Mouse (Mus musculus) embryonic stem cell, embryonic (primary cell): ENCODE data around the gene Hspb1.

ENCODE experiments used
- CTCF ChIA-PET, 4 experiments: fragments of 300-600 bp in 2 of 4; fragments of 350-600 bp in 2 of 4; sonication (Branson Sonifier 250); formaldehyde crosslinking; loops; one replicate each; lab custom pipeline; 2022; ENCODE audit warnings: inconsistent platforms in 2 of 4; lab: Charles Lee
- POLR2A ChIA-PET, 4 experiments: fragments of 300-600 bp in 2 of 4; fragments of 350-600 bp in 2 of 4; sonication (Branson Sonifier 250); formaldehyde crosslinking; loops; one replicate each; lab custom pipeline; 2022; ENCODE audit warnings: antibody characterized with exemption in 4 of 4, inconsistent platforms in 1 of 4; lab: Charles Lee

Gene Hspb1

GRCm38 (mm10) chr5:135899833-135900232 lies 12.1 kb downstream of the Hspb1 start:
- ChIA-PET CTCF (interaction anchor here in 3 of 4 experiments (0.7 to 2.4 kb wide), 6 partner anchors 11 to 161 kb away, joined by 3 to 17 read pairs (median 6); no protein-coding TSS in a partner anchor), POLR2A (interaction anchor here in 3 of 4 experiments (0.5 to 39.6 kb wide), 11 partner anchors 5 to 892 kb away, joined by 3 to 1106 read pairs (median 11); partner anchors contain the start of genes Hspb1 (in 2 of the 3) and Ywhag (in 1 of the 3))

DNA sequence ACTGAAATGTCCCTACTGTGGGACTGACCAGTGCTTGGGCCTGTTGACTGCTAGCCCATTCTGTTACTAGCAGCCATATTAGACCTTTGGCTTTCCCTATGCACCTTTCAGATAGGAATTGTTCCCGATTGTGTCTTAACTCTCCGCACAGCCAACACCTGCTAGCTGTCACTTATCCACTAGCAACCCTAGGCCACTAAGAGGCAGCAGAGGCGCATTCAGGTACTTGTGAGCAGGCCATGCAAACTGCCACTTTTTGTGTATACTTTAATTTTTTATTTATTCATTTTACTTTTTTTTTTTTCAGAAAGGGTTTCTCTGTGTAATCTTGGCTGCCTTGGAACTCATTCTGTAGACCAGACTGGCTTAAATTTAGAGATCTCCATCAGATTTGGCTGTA lies 13.0 kb downstream of the Hspb1 start:
- ChIA-PET POLR2A (interaction anchor here (0.5 to 39.6 kb wide), 50 partner anchors 4 to 1218 kb away, joined by 3 to 1106 read pairs (median 4); partner anchors contain the start of genes Ywhag (in 4 of the 4), Hspb1 (in 3 of the 4), Mdh2 (in 1 of the 4) and Polr2j (in 1 of the 4)), CTCF (interaction anchor here (0.5 to 2.1 kb wide), 116 partner anchors 7 to 1040 kb away, joined by 3 to 42 read pairs (median 4); partner anchors contain the start of genes Hspb1 (in 2 of the 4), Mdh2 (in 2 of the 4), Styxl1 (in 2 of the 4) and Ywhag (in 2 of the 4))

GRCm38 (mm10) chr5:135901354-135902095 lies 13.8 kb downstream of the Hspb1 start:
- ChIA-PET POLR2A (interaction anchor here (0.5 to 39.6 kb wide), 50 partner anchors 3 to 1217 kb away, joined by 3 to 1106 read pairs (median 4); partner anchors contain the start of genes Ywhag (in 4 of the 4), Hspb1 (in 3 of the 4), Mdh2 (in 1 of the 4) and Polr2j (in 1 of the 4)), CTCF (interaction anchor here (0.5 to 2.1 kb wide), 123 partner anchors 8 to 791 kb away, joined by 3 to 42 read pairs (median 4); partner anchors contain the start of genes Hspb1 (in 2 of the 4), Mdh2 (in 2 of the 4), Styxl1 (in 2 of the 4) and Ywhag (in 2 of the 4))

DNA sequence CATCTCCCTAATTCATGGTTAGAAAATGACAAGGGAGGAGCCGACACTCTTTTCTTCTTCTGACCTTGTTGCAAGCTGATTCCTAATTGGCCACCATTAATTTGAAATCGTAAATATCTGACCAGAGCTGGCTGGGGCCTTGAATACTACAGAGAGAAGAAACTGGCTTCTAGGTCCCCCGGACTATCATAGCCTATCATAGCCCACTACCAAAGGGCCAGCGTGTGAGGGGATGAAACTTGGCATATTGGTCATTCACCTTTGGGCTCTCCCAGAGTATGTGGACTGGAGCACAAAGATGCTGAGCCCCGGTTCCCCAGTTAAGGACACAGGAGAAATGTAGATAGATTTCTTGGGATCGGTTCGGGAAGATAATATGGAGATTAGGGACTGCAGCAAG lies 15.3 kb downstream of the Hspb1 start:
- ChIA-PET CTCF (interaction anchor here (0.5 to 2.5 kb wide), 63 partner anchors 9 to 287 kb away, joined by 3 to 24 read pairs (median 4); partner anchors contain the start of genes Hspb1 (in 2 of the 4), Alkbh4 (in 1 of the 4), Dtx2 (in 1 of the 4) and Lrwd1 (in 1 of the 4)), POLR2A (interaction anchor here (0.6 to 39.6 kb wide), 62 partner anchors 2 to 498 kb away, joined by 3 to 1106 read pairs (median 5); partner anchors contain the start of genes Hspb1 (in 4 of the 4), Ywhag (in 3 of the 4), Mdh2 (in 2 of the 4) and Styxl1 (in 2 of the 4))

- CTCF ChIA-PET = interaction anchor here (0.5 to 2.5 kb wide), 67 partner anchors 9 to 1856 kb away, joined by 3 to 24 read pairs (median 4); partner anchors contain the start of genes Hspb1 (in 2 of the 4), Alkbh4 (in 1 of the 4), Dtx2 (in 1 of the 4) and Lrwd1 (in 1 of the 4)
- POLR2A ChIA-PET = interaction anchor here (0.6 to 39.6 kb wide), 64 partner anchors 1 to 499 kb away, joined by 3 to 1106 read pairs (median 5); partner anchors contain the start of genes Hspb1 (in 4 of the 4), Ywhag (in 3 of the 4), Mdh2 (in 2 of the 4) and Styxl1 (in 2 of the 4)
These were observed 15.9 kb downstream of the Hspb1 start for GRCm38 (mm10) chr5:135903551-135904151.

GRCm38 (mm10) chr5:135904259-135904658 lies 16.5 kb downstream of the Hspb1 start:
- POLR2A ChIA-PET = interaction anchor here (1.0 to 39.6 kb wide), 35 partner anchors 0 to 349 kb away, joined by 3 to 1106 read pairs (median 7); partner anchors contain the start of genes Hspb1 (in 3 of the 4), Ywhag (in 3 of the 4), Mdh2 (in 1 of the 4) and Styxl1 (in 1 of the 4)
- CTCF ChIA-PET = interaction anchor here (0.6 to 2.5 kb wide), 38 partner anchors 10 to 1856 kb away, joined by 3 to 24 read pairs (median 6); partner anchors contain the start of genes Hspb1 (in 2 of the 4) and Dtx2 (in 1 of the 4)

- ChIA-PET CTCF (interaction anchor here in 2 of 4 experiments (0.5 to 1.3 kb wide), 7 partner anchors 9 to 140 kb away, joined by 3 to 4 read pairs (median 3); no protein-coding TSS in a partner anchor), POLR2A (interaction anchor here (0.5 to 39.6 kb wide), 20 partner anchors 1 to 217 kb away, joined by 3 to 1106 read pairs (median 4); partner anchors contain the start of genes Hspb1 (in 2 of the 4), Mdh2 (in 1 of the 4) and Styxl1 (in 1 of the 4))
These were observed 17.9 kb downstream of the Hspb1 start for GRCm38 (mm10) chr5:135905320-135906225.

DNA sequence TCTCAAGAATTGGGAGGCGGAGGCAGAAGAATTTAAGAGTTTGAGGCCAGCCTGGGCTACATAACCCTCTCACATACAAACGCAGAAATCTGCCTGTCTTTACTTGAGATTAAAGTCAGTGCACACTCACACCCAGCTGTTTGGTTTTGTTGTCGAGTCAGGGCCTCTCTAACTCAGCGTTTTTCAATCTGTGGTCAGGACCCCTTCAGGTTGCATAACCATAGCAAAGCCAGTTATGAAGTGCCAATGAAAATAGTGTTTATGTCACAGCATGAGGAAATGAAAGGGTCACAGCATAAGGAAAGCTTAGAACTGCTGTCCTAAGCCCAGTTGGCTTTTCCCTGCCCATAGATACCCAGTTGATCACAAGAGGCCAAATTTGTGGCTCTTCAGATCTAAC lies 19.1 kb downstream of the Hspb1 start:
- ChIA-PET POLR2A (interaction anchor here in 3 of 4 experiments (0.6 to 39.6 kb wide), 17 partner anchors 2 to 129 kb away, joined by 3 to 1106 read pairs (median 4); partner anchors contain the start of genes Hspb1 (in 2 of the 3), Mdh2 (in 1 of the 3), Styxl1 (in 1 of the 3) and Ywhag (in 1 of the 3)), CTCF (interaction anchor here (0.6 to 1.5 kb wide), 5 partner anchors 8 to 28 kb away, joined by 3 to 14 read pairs (median 4); partner anchors contain the start of gene Ywhag (in 1 of the 4))

DNA sequence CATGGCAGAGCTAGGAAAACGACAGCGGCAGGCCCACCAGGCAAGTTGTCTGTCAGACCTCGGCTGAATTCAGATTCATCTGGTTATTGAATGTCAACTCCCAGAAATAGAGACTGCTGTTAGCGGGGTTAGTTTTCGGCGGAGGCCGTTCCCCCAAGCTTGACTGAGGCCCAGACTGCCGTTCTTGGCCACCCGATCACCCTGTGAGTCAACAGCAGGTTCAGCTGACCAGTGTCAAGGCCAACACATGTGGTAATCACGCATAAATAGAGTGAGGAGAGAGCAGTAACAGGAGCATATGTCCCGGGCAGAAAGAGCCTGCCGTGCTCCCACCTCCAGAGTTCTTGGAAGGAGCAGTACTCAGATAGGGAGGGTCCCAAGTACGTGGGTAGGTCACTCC lies 19.5 kb downstream of the Hspb1 start:
- POLR2A ChIA-PET = interaction anchor here in 3 of 4 experiments (0.6 to 39.6 kb wide), 13 partner anchors 3 to 129 kb away, joined by 3 to 1106 read pairs (median 10); partner anchors contain the start of genes Hspb1 (in 1 of the 3), Mdh2 (in 1 of the 3), Styxl1 (in 1 of the 3) and Ywhag (in 1 of the 3)

DNA sequence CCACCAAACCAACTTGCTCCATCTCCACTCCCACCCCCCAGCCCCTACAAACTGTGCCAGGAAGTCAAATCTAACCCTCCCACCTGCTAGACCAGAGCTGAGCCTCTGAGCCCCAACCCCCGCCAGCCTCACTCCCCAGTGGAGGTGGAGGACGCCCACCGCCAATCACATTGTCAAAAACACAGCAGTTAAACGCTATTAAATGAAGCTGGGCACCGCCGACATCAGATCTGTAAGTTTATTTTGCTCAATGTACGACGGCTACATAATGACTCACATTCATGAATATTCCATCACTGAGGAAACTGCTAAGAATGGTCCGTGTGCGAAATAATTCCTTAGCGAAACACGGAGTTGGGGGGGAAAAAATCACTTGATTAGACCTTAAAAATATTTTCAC lies 20.5 kb downstream of the Hspb1 start:
- CTCF ChIA-PET = interaction anchor here in 2 of 4 experiments (0.7 to 1.4 kb wide), 4 partner anchors 10 kb away, joined by 3 to 6 read pairs (median 3); no protein-coding TSS in a partner anchor
- POLR2A ChIA-PET = interaction anchor here (0.5 to 39.6 kb wide), 23 partner anchors 4 to 272 kb away, joined by 3 to 1106 read pairs (median 8); partner anchors contain the start of genes Hspb1 (in 2 of the 4), Ywhag (in 2 of the 4), Mdh2 (in 1 of the 4) and Polr2j (in 1 of the 4)

More for the DNA sequence above, 19.5 kb downstream of the Hspb1 start:
- CTCF ChIA-PET = interaction anchor here in 2 of 4 experiments (0.7 to 1.5 kb wide), 3 partner anchors 9 to 27 kb away, joined by 3 to 5 read pairs (median 4); partner anchors contain the start of gene Ywhag (in 1 of the 2)

DNA sequence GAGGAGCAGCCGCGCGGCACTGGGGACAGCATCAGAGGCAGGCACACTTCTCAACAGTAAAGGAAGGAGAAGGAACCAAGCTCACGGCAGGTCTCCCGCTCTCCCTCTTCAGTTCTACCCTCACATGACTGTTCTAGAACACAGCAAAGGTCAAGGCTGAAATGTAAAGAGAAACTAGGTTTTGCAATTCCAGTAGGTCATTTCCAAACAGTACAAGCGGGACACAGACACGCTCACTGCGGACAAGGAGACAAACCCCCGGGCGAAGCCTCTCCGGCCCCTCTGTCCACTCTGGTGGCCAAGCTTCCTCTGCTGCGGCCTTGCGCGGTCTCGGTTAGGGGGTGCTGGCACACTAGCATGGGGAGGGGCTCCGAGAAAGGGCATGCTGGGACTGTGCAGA lies 21.3 kb downstream of the Hspb1 start:
- POLR2A ChIA-PET = interaction anchor here (0.6 to 39.6 kb wide), 27 partner anchors 4 to 284 kb away, joined by 3 to 1106 read pairs (median 5); partner anchors contain the start of genes Hspb1 (in 2 of the 4), Ywhag (in 2 of the 4) and Polr2j (in 1 of the 4)
- CTCF ChIA-PET = interaction anchor here (0.7 to 1.7 kb wide), 7 partner anchors 8 to 11 kb away, joined by 3 to 8 read pairs (median 6); no protein-coding TSS in a partner anchor

DNA sequence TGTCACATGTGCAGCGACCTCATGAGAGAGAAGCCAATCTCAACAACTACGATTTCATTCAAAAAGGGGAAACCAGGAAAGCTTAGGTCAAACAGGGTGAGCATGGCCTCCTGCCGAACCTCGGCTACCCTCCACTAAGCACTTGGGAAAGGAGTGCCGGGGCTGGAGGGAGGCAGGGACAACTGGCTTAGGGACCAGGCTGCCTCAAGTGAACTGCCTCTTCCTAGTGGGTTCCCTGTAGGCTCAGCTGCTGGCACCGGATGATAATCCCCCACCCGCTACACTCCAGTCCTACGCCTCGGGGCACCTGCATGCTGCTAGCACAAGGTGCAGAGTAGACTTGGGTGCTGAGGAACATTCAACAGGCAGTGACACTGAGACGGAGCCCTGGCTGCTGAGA lies 21.9 kb downstream of the Hspb1 start:
- POLR2A ChIA-PET = interaction anchor here (0.6 to 39.6 kb wide), 25 partner anchors 5 to 206 kb away, joined by 3 to 1106 read pairs (median 6); partner anchors contain the start of genes Hspb1 (in 2 of the 4), Ywhag (in 2 of the 4) and Polr2j (in 1 of the 4)
- CTCF ChIA-PET = interaction anchor here (0.6 to 1.7 kb wide), 8 partner anchors 8 to 25 kb away, joined by 3 to 8 read pairs (median 4); no protein-coding TSS in a partner anchor

GRCm38 (mm10) chr5:135910813-135911212 lies 23.1 kb downstream of the Hspb1 start:
- ChIA-PET POLR2A (interaction anchor here (0.5 to 39.6 kb wide), 13 partner anchors 4 to 337 kb away, joined by 3 to 1106 read pairs (median 4); partner anchors contain the start of genes Ywhag (in 2 of the 4) and Hspb1 (in 1 of the 4)), CTCF (interaction anchor here in 3 of 4 experiments (0.6 to 2.1 kb wide), 5 partner anchors 10 to 191 kb away, joined by 3 to 11 read pairs (median 4); partner anchors contain the start of gene Srrm3 (in 1 of the 3))

DNA sequence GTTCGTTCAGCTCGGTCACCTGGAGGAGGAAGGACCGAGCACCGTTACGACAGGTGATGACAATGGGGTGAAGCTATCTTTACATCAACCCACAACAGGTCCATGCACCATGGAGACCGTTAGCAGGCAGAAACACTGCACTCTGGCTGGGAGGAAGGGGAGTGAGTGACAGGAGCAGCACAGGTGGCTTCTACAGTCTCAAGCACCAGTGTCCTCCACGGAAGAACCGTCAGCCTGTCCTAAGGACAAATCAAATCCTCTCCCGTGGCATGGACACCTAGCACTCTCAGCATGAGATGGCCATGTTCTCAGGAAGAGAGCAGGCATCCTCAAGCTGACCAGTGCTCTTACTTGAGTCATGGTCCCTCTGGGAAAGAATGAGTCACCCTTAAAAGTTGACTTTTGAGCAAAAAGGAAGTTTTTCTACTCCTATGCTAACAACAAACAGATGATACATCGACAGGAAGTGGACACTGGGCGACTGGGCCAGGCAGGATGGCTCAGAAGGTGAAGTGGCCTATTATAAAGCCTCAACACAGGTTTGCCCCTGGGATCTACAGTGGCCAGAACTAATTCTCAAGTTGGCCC lies 24.0 kb downstream of the Hspb1 start:
- CTCF ChIA-PET = interaction anchor here (0.6 to 2.1 kb wide), 7 partner anchors 8 to 191 kb away, joined by 3 to 11 read pairs (median 4); no protein-coding TSS in a partner anchor
- POLR2A ChIA-PET = interaction anchor here (0.6 to 39.6 kb wide), 14 partner anchors 4 to 275 kb away, joined by 3 to 1106 read pairs (median 5); partner anchors contain the start of genes Ywhag (in 2 of the 4) and Hspb1 (in 1 of the 4)
